Mouse (Mus musculus) monocyte, adult 5-6 weeks (primary cell): ENCODE data around the gene Ap1s2. TPM values are rescaled to one million over a fixed set of nuclear protein-coding genes. Genes with fewer than 3 reads are reported as not detected.

Experiments
- ATAC-seq: fragments of 153-309, 156-312 bp; replicated peaks from 2 replicates; pipeline ENCODE4 v1.8.0; 2017; ENCODE audit warnings: mild to moderate bottlenecking; ENCODE audit not compliant: low TSS enrichment, insufficient number of reproducible peaks, severe bottlenecking, poor library complexity, low FRiP score
- total RNA-seq: library from RNA; stranded (forward); fragments of 200-1000, 200-491, 200-594 nt; gene quantifications from 3 replicates; pipeline ENCODE4 v1.2.3, GENCODE M21; 2017

Ap1s2 gene
- total RNA-seq, 1 experiment from 2014 or later, result 145 TPM

DNA sequence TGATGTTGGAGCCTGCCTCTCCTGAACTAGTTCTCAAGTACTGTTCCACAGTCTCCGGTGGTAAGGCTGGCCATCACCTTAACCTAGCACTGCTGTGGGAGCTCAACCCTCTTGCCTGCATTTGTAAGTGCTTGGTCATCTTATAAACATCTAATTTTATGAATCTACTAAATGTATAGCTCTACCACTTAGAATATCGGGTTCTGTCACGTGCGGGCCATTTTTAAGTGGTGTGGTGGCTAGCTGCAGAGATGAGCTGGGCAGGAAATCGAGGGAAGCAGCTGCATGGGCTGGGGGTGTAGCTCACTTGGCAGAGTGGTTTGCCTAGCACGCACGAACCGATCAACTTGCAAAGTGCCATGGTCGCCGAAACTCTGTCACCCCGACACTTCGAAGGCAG is 48.6 kb downstream of the Ap1s2 start:
- no peak for ATAC-seq

DNA sequence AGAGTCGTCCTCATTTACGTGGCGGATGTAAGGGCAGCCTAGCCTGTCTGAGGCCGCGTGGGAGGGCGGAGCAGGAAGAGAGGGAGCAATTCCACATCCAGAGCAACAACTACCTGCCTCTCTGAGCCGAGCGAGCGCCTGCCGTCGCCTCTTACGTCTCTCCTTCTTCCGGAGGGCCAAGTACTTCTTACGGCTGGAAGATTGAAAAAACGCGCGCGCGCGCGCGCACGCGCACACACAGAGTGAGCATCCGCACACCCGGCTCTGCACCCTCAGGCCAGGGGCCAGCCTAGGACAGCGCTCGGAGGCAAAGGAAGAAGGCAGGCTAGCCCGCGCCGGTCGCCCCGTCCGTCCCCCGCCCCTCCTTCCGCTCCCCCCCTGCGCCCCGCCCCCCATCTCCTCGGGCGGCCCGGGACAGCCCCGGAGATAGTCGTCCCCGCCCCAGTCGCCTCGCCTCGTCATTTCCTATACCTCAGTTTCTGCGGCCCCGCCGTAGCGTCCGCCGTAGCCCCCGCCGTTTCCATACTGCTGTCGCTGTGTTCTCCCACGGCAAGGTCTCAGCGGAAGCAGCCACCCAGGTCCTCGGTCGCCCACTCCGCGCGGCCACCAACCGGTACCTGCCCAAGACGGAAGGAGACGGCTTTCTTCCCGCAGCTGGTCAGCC is 49.1 kb downstream of the Ap1s2 start:
- peak; percentile 76 for ATAC-seq

DNA sequence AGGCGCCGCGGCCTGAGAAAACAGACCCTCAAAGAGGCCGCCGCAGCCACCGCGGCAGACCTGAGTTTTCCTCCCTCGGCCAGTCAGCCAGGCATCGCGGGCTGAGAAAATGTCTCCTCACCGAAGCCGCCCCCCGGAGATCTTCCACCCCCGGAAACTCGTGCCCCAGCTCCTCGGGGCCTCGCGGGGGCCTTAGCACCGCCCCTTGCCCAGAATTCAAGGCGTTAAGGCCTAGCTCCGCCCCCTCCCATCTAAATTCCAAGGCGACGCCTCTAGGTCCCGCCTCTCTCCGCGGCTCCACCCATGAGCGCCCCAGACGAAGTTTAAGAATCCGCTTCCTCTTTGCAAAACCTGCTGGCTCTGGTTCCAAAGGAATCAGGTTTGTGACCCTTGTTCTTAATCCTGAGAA is 49.7 kb downstream of the Ap1s2 start, which contains the start of gene Zrsr2:
TSS of gene Zrsr2 (minus strand) at position 195 of the 409 bp plus-strand sequence.
- peak; percentile 95 for ATAC-seq

DNA sequence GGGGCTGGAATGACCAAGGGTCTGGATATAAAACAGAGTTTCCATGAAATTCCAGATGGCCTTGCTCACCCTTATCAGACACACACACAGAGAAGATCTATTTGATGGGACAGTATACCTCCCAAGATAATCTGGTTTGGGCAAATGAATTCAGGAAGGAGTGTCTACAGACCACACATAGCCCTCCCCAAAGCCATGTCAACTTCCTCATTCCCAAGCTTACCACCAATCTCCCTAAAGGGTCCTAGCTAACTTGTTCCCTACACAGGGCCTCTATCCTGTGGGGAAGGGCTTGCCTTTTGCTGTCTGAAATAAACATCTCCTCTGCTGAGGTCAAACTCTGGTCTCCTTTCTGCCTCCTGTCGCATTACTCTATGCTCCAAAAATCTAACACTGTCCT is 72.3 kb downstream of the Ap1s2 start:
- no peak for ATAC-seq

DNA sequence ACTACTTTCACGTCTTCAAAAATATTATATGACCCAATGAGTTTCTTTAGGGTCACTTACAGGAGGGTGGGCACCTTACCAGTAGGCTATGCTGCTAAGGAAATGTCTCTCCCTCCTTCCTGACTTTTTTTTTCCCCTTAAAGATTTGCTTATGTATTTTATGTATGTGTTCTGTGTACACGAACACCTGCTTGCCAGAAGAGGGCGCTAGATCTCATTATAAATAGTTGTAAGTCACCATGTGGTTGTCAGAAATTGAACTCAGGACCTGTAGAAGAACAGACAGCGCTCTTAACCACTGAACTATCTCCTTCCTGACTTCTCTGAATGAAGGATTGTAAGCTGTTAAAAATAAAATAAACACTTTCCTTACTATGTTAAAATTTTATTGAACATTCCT is 72.7 kb downstream of the Ap1s2 start:
- no peak for ATAC-seq

DNA sequence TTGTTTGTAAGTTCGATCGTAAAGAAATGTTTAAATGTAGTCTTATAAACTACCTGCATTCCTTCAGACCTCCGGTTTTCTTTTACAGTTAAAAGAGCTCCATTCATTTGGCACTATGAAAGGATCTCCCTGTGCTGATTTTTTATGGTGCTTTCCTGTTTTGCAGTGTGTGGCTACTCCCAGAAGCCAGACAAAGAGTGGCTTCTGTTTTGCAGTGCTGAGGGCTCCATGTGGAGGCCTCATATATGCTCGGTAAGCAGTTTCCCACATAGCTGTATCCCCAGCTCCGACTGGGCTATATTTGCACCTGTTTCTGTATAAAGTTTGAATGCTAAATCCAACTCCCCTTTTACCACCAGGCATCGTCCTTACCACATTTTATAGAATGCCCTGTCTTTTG is 73.3 kb downstream of the Ap1s2 start:
- no peak for ATAC-seq

Other genes starting within 250 kb of the Ap1s2 start
- gene Rnf138rt1, start 147.7 kb upstream of the Ap1s2 start, total RNA-seq, result not detected in 3 replicates
- 45.9 to 89.8 TPM (median 70.6 TPM) in 3 replicates for gene Zrsr2, start 49.6 kb downstream of the Ap1s2 start, total RNA-seq
- gene Car5b, start 119.0 kb downstream of the Ap1s2 start, total RNA-seq, result 11.9 to 28.9 TPM (median 12.2 TPM) in 3 replicates
- gene Siah1b, start 167.5 kb downstream of the Ap1s2 start, total RNA-seq, result 2.7 to 9.2 TPM (median 6.3 TPM) in 3 replicates
- not detected in 3 replicates for gene Cltrn, start 179.8 kb downstream of the Ap1s2 start, total RNA-seq
- not detected in 3 replicates for gene Ace2, start 230.3 kb downstream of the Ap1s2 start, total RNA-seq